Mouse (Mus musculus) megakaryocyte progenitor cell, adult 5-6 weeks (primary cell): ENCODE data around the gene Tnfrsf23. TPM values are rescaled to one million over a fixed set of nuclear protein-coding genes. Genes with fewer than 3 reads are reported as not detected.
"Not testable (repeated sequence)": the region's sequence is repeated elsewhere in the genome, so short reads cannot be mapped to it uniquely, and the experiment has no call there.

Experiments
- ATAC-seq: replicated peaks from 2 replicates; pipeline ENCODE4 v1.8.0; 2016; ENCODE audit warnings: mild to moderate bottlenecking, moderate TSS enrichment, inconsistent platforms; ENCODE audit not compliant: poor library complexity
- total RNA-seq, 2 experiments: library from RNA; stranded (forward) in 1 of 2; stranded (reverse) in 1 of 2; fragments of 157-497, 149-512 nt in 1 of 2; fragments of 200-1000 nt in 1 of 2; gene quantifications; 2 replicates each; pipeline versions ENCODE4 v1.2.3 to v1.2.4; 2015 to 2017

Gene Tnfrsf23
- total RNA-seq (2015) (3.9 and 5.8 TPM in 2 replicates), total RNA-seq (2017) (0.20 and 2.1 TPM in 2 replicates)

- peak; percentile 97 for ATAC-seq
These were observed at the start of gene Tnfrsf23 for GRCm38 (mm10) chr7:143685359-143686067. Tnfrsf23 (minus strand) TSS chr7:143685872.

- ATAC-seq = no peak
These were observed 48.1 kb upstream of the Tnfrsf23 start for GRCm38 (mm10) chr7:143733746-143734145.

DNA sequence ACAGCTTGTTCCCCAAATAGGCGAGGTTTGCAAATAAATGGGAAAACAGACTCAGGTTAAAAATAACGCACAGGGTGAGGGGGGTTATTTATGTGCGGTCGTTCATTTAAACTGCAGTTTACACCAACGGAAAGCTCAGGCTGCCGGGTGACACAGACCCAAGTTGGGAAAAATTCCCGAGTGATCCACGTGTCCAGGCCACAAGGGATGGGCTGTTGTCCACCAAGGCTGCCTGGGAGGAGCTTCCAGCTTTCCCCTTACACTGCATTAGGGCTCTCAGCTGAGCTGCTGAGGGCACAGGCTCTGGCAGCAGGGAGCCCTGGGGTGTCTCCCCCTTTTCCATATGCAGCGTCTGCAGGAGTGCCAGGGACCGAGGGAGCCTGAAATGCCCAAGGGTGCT lies 44.2 kb upstream of the Tnfrsf23 start:
- ATAC-seq = no peak

DNA sequence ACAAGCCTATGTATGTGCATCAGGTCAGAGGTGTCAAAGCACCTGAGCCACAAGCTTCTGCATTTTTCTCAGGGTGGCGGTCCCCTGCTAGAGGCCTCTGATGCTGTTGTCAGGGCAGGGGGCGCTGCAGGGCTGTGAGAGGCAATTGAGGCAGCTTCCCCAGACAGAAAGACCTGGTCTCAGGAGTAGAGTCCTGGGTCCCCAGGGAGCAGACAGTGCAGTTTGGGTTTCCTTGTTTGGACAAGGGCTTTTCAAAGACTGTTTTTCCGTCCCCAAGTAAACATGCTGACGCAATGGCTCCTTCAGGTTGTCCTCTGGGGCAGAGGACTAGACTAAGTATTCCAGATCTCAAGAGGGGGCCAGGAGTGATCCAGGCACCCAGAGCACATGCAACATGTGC lies 40.7 kb upstream of the Tnfrsf23 start:
- ATAC-seq = no peak

DNA sequence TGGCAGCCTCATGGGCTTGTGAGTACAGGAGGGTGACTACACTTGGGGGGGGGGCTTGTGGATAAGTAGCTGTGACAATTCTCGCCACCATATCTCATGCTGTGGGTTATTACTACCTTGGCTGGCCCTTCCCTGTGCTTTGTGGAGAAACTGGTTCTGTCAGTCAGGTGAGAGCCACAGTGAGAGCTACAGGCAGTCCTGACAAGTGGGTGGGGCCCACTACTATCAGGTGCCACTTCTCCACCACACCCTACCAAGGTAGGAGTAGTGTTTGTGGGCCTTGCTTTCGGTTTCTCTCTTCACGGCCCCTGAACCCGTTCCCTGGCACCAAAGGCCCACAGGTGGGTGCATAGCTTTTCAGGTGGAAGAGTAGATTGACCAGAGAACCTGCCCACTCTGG lies 38.2 kb upstream of the Tnfrsf23 start:
- ATAC-seq = no peak

DNA sequence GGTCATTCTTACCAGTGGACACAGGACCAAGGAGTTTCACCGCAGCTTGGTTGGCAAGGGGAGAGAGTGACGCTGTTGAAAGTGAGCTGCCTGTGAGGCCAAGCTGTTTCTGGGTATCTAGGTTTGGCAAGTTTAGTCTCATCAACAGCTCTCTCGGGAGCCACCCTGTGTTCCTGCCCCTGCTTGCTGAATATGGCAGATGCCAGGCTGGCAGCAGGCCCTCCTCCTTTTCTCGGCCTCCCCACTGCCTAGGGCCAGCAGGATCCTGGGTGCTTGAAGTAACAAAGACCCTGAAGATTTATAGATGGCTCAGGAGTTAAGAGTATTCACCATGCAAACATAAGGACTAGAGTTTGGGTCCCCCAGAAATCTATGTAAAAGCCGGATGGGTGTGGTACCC lies 37.0 kb upstream of the Tnfrsf23 start:
- ATAC-seq = no peak

GRCm38 (mm10) chr7:143717811-143718210 lies 32.1 kb upstream of the Tnfrsf23 start:
- no peak for ATAC-seq

- ATAC-seq = peak; percentile 52
These were observed 27.7 kb upstream of the Tnfrsf23 start for GRCm38 (mm10) chr7:143713421-143713820.

GRCm38 (mm10) chr7:143712771-143713348 lies 27.2 kb upstream of the Tnfrsf23 start:
- peak; percentile 61 for ATAC-seq

- ATAC-seq = no peak
These were observed 26.4 kb upstream of the Tnfrsf23 start for GRCm38 (mm10) chr7:143712023-143712422.

- no peak for ATAC-seq
These were observed 25.7 kb upstream of the Tnfrsf23 start for GRCm38 (mm10) chr7:143711381-143711780.

- ATAC-seq = no peak
These were observed 23.7 kb upstream of the Tnfrsf23 start for GRCm38 (mm10) chr7:143709395-143709794.

- peak; percentile 99 for ATAC-seq
These were observed 21.2 kb upstream of the Tnfrsf23 start for GRCm38 (mm10) chr7:143706697-143707438.

GRCm38 (mm10) chr7:143696140-143696539 lies 10.5 kb upstream of the Tnfrsf23 start:
- peak; percentile 76 for ATAC-seq

DNA sequence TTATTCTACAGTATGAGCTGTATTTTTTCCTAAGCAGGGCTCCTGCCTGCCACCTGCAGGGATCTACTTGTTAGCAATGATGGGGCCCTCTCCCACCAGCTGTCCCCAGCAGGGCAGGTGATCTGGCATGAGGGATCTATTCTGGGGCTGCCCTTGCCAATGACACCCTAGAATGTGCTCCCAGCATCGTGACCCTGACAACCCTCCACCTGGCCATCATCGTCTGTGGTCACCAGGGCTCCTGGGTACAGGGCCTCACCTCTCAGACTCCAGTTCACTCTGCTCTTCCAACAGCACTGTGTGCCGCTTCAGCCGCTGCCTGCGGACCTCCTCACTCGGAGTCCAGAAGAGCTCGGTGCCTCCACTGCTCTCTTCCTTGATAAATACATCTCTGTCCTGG lies 8.9 kb upstream of the Tnfrsf23 start:
- no peak for ATAC-seq

DNA sequence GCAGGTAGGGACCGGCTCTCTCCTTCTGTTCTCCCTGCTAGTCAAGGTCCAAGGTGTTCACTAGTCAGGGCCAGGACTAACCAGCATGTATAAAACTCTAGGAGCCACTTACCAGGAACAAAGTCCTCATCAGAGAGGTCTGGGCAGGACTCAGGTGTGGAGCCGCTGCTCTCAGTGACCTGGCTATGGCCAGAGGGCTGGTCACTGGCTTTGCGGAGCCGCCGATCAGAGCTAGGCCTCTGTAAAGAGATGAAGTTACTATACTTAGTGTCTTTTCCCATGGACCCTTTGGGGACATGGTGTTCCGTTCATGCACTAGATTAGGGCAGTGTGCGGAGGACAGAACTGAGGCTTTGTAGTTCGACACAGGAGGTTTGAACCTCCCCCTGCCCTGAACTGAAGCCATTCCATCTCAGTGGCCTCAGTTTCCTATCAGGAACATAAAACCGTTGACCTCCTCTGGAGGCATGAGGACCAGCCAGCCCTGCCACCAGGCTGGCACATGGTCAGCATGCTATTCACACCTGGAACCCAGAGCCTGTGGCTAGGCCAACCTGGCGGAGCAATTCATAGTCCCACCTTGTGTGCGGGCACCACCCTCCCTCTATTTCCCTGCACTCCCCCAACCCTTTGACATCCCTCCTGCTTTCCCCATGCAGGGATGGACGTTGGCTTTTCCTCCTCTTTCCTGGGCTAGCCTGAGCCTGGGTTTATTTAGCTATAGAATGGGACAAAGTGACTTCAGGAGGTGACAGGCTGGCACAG lies 7.3 kb upstream of the Tnfrsf23 start:
- no peak for ATAC-seq

DNA sequence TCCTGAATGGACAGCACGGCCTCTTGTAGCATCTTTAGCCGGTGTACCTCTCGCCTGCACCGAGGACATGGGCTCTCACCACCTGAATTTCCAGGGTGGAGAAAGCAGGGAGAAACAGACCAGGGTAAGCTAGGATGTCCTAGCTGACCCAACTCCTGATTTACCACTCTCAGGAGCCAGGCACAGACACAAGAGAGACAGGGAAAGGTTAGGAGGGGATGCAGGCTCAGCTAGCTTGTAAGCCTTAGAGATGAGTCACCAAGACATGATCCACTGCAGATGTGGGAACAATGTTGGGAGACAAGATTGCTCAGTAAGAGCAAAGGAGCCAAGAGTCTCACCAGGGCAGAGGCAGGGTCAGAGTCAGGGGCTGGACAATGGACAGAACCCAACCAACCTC lies 6.2 kb upstream of the Tnfrsf23 start:
- no peak for ATAC-seq

DNA sequence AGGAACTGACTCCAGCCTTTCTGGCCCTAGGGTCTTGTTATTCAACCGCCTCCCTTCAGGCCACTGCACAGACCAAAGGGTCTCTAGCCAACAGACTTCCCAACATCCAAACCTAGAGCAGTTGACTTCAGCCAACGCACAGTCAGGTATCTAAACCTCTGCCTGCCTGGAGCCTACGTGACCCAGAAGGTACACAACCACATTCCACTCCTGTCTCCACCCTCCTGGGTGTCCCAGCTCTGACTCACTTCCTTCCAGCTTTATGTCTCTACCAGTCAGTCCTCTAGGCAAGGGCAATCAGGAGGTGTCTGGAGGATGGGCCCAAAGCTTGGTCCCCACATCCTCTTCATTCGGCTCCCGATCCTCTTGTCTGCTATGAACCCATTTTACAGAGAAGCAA lies 5.5 kb upstream of the Tnfrsf23 start:
- no peak for ATAC-seq

DNA sequence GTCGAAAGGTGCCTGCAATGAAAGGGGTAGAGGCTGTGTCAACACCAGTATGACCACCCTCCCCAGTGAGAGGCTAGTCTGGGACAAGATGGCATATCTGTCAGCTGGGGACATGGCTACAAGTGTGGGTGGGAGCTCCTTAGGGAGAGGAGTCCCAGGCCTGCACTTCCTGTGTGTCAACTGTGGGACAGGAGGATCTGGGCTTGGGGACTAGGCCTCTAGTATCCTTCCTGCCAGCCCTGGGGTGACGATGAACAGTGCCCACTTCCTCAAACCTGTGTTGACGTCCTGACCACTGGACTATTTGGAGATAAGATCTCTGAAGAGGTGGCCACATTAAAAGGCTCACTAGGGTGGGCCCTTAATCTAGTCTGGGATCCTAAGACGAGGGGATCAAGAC lies 4.3 kb upstream of the Tnfrsf23 start:
- peak; percentile 42 for ATAC-seq

- no peak for ATAC-seq
These were observed 3.8 kb upstream of the Tnfrsf23 start for GRCm38 (mm10) chr7:143689481-143689880.

GRCm38 (mm10) chr7:143686676-143687075 lies 1.0 kb upstream of the Tnfrsf23 start:
- not testable (repeated sequence) for ATAC-seq
